Mouse (Mus musculus) testis, adult 2 months (tissue): ENCODE measurements around the gene Vmn2r94.

Source experiments
- CTCF ChIP-seq: fragments of 200-500 bp; IDR thresholded peaks from 2 replicates; pipeline ENCODE4 v1.5.1; 2012; ENCODE audit warnings: low read depth, mild to moderate bottlenecking, inconsistent platforms, low read length, moderate library complexity; ENCODE audit not compliant: control insufficient read depth, insufficient read depth, insufficient replicate concordance
- POLR2A ChIP-seq: fragments of 200-500 bp; IDR thresholded peaks from 2 replicates; pipeline ENCODE4 v1.6.1; 2012; ENCODE audit warnings: low read depth, mild to moderate bottlenecking, inconsistent platforms, low read length, moderate library complexity; ENCODE audit not compliant: control insufficient read depth

DNA sequence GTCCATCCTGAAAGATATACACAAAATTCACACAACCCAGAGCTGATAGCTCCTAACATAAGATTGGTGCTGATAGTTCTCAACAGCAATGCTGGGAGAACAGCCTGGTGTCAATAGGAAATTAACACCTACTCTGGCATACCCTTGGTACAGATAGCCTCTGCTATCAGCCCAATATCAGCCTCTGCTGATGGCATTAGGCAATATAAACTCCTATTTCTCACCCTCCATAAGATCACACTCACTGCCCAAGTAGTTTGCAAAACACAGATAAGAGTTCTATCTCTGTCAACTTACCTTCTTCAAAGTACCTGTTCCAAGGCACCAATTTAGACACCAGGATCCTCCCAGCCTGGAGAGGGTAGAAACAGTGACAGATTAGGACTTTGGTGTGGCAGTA lies 56.3 kb downstream of the Vmn2r94 start:
- TF ChIP-seq CTCF = no peak
- TF ChIP-seq POLR2A = no peak
